Mouse (Mus musculus): ENCODE results near the gene Pla2g4e.

Gene Pla2g4e

GRCm38 (mm10) chr2:120153586-120154360 lies 91.4 kb downstream of the Pla2g4e start:
- DNase-seq (ENCODE audit: low read depth): peak; percentile 49

- no peak for DNase-seq (ENCODE audit: low read depth)
Measured at GRCm38 (mm10) chr2:120150571-120150970, 94.6 kb downstream of the Pla2g4e start.

GRCm38 (mm10) chr2:120149634-120150033 lies 95.5 kb downstream of the Pla2g4e start:
- no peak for DNase-seq (ENCODE audit: low read depth)

- DNase-seq (ENCODE audit: low read depth): no peak
Measured at GRCm38 (mm10) chr2:120147999-120148398, 97.1 kb downstream of the Pla2g4e start.

GRCm38 (mm10) chr2:120147364-120147763 lies 97.8 kb downstream of the Pla2g4e start:
- DNase-seq (ENCODE audit: low read depth): no peak

- no peak for DNase-seq (ENCODE audit: low read depth)
Measured at GRCm38 (mm10) chr2:120146543-120146942, 98.6 kb downstream of the Pla2g4e start.

- no peak for DNase-seq (ENCODE audit: low read depth)
Measured at GRCm38 (mm10) chr2:120144390-120144789, 100.7 kb downstream of the Pla2g4e start.

GRCm38 (mm10) chr2:120142336-120142735 lies 102.8 kb downstream of the Pla2g4e start:
- DNase-seq (ENCODE audit: low read depth): no peak

GRCm38 (mm10) chr2:120141671-120142070 lies 103.5 kb downstream of the Pla2g4e start:
- no peak for DNase-seq (ENCODE audit: low read depth)

- no peak for DNase-seq (ENCODE audit: low read depth)
Measured at GRCm38 (mm10) chr2:120140326-120140725, 104.8 kb downstream of the Pla2g4e start.

GRCm38 (mm10) chr2:120139091-120139490 lies 106.0 kb downstream of the Pla2g4e start:
- no peak for DNase-seq (ENCODE audit: low read depth)

- DNase-seq (ENCODE audit: low read depth): no peak
Measured at GRCm38 (mm10) chr2:120137281-120137680, 107.9 kb downstream of the Pla2g4e start.

- no peak for DNase-seq (ENCODE audit: low read depth)
Measured at GRCm38 (mm10) chr2:120134453-120135075, 110.6 kb downstream of the Pla2g4e start.

GRCm38 (mm10) chr2:120131881-120132280 lies 113.3 kb downstream of the Pla2g4e start:
- no peak for DNase-seq (ENCODE audit: low read depth)

- DNase-seq (ENCODE audit: low read depth): no peak
Measured at GRCm38 (mm10) chr2:120129252-120129908, 115.8 kb downstream of the Pla2g4e start.

- no peak for DNase-seq (ENCODE audit: low read depth)
Measured at GRCm38 (mm10) chr2:120128611-120129051, 116.5 kb downstream of the Pla2g4e start.

GRCm38 (mm10) chr2:120128011-120128410 lies 117.1 kb downstream of the Pla2g4e start:
- DNase-seq (ENCODE audit: low read depth): no peak

- no peak for DNase-seq (ENCODE audit: low read depth)
Measured at GRCm38 (mm10) chr2:120126901-120127300, 118.2 kb downstream of the Pla2g4e start.

- no peak for DNase-seq (ENCODE audit: low read depth)
Measured at GRCm38 (mm10) chr2:120126408-120126807, 118.7 kb downstream of the Pla2g4e start.

- DNase-seq (ENCODE audit: low read depth): no peak
Measured at GRCm38 (mm10) chr2:120125461-120125860, 119.7 kb downstream of the Pla2g4e start.

- no peak for DNase-seq (ENCODE audit: low read depth)
Measured at GRCm38 (mm10) chr2:120124946-120125345, 120.2 kb downstream of the Pla2g4e start.

- no peak for DNase-seq (ENCODE audit: low read depth)
Measured at GRCm38 (mm10) chr2:120124096-120124495, 121.0 kb downstream of the Pla2g4e start.

- no peak for DNase-seq (ENCODE audit: low read depth)
Measured at GRCm38 (mm10) chr2:120122983-120123382, 122.2 kb downstream of the Pla2g4e start.
